Mouse (Mus musculus) forebrain, embryonic 12.5 days (tissue): ENCODE measurements around the gene Mas1. TPM values are rescaled to one million over a fixed set of nuclear protein-coding genes. Genes with fewer than 3 reads are reported as not detected.

Experiments used
- ATAC-seq: fragments of 200-750 bp; cut with Nextera tagmentation; 2 replicates; pipeline ENCODE4 v1.8.0; 2017; ENCODE audit warnings: moderate TSS enrichment; ENCODE audit not compliant: low FRiP score
- H3K27ac ChIP-seq: fragments of 300-500 bp; sonication (generic); 2 replicates; pipeline ENCODE4 v1.5.1; 2016; ENCODE audit warnings: mild to moderate bottlenecking
- H3K27me3 ChIP-seq: fragments of 300-500 bp; sonication (generic); 2 replicates; pipeline ENCODE4 v1.6.1; 2016; ENCODE audit warnings: mild to moderate bottlenecking
- H3K36me3 ChIP-seq: fragments of 300-500 bp; sonication (generic); replicated peaks from 2 replicates; pipeline ENCODE4 v1.6.1; 2016; ENCODE audit warnings: mild to moderate bottlenecking
- H3K4me1 ChIP-seq: fragments of 300-500 bp; sonication (generic); 2 replicates; pipeline ENCODE4 v1.6.1; 2016
- H3K4me2 ChIP-seq: fragments of 300-500 bp; sonication (generic); 2 replicates; pipeline ENCODE4 v1.6.1; 2016; ENCODE audit warnings: mild to moderate bottlenecking, moderate library complexity
- H3K4me3 ChIP-seq: fragments of 300-500 bp; sonication (generic); replicated peaks from 2 replicates; pipeline ENCODE4 v1.5.1; 2016; ENCODE audit warnings: mild to moderate bottlenecking
- H3K9ac ChIP-seq: fragments of 300-500 bp; sonication (generic); 2 replicates; pipeline ENCODE4 v1.6.1; 2016; ENCODE audit warnings: mild to moderate bottlenecking
- H3K9me3 ChIP-seq: fragments of 300-500 bp; sonication (generic); 2 replicates; pipeline ENCODE4 v1.6.1; 2016
- WGBS: fragments of 180-500 bp; shearing (Covaris S2); methylation state at CpG from one replicate; pipeline ENCODE4 v1.1.7; 2016; 5-methylcytosine and 5-hydroxymethylcytosine counted together
- polyA plus RNA-seq: library from polyadenylated mRNA; unstranded; fragments of >200 nt; fragmentation: Nextera tagmentation; extraction: Ambion mirVana; gene quantifications from 2 replicates; pipeline ENCODE4 v1.2.1, GENCODE M21; 2016

Gene Mas1
- polyA plus RNA-seq, 1 experiment from 2014 or later, result 0.38 TPM

DNA sequence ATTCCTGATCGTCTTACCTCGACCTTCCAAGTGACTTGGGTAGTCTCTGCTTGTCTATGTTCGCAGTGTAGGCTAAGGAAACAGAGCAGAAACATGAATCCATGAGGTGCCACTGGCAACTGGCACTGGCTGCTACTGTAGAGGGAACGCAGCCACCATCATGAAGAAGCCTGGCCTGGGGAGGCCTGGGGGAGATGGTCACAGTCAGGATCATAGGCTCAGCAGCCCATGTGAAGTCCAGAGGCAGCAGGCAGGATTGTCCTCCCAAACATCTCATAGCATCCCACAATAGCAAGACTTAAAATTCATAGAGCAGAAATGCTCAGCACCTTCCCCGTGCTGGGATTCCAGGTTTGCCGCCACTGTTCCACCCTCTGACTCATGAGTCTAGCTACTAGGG lies 59.1 kb downstream of the Mas1 start:
- Histone ChIP-seq H3K4me2 (no peak overlapping the region), H3K9ac (no peak overlapping the region), H3K36me3 (no peaks in the 10 kb centered on the region), H3K9me3 (no peaks in the 10 kb centered on the region), H3K4me3 (no peak overlapping the region), H3K27me3 (no peaks in the 10 kb centered on the region), H3K4me1 (peaks cover 4% of the 10 kb centered on the region; the same call in 1 of the 2 replicates), H3K27ac (no peak overlapping the region)
- WGBS, result 94% methylated on average over 6 of the region's 6 CpGs
- ATAC-seq, result no peak

DNA sequence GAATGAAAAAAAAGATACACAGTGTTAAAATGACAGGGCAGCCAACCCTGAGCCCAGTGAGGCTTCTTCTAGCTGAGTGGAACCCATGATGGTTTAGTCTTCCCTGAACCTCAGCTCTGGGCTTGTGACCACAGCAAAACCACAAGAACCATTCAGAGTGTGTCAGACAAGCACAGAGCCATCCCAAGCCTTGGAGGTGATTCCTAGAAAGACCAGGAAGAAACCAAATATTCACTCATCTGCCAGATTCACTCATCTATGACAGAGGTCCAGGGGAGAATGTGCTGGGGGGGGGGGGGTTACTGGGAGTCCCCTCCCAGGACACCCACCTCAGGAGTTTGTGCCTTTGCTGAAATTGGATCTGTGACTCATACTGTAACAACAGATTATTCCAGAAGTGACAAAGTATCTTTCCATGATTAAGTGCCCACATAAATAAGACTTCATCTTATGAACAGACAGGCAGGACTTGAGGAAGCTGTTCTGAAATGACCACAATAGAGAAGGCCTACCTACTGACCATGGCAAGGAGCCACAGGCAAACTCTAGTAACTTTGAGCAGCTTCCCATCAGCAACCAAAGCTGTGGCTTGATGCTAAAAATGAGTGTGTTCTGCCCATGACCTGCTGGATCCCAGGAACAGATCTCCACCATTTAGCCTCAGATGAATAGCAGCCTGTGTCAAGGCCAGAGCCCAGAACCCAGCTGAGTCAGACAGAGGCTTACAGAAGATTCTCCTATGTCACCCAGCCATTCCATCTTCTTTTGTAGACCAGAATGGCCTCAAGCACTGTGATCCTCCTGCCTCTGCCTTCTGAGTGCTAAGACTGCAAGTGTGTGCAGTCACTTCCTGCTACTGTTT lies 63.1 kb downstream of the Mas1 start:
- no peaks in the 10 kb centered on the region for H3K27me3 ChIP-seq
- no peak overlapping the region for H3K4me2 ChIP-seq
- ATAC-seq, result no peak
- no peak overlapping the region for H3K4me3 ChIP-seq
- no peaks in the 10 kb centered on the region for H3K36me3 ChIP-seq
- no peaks in the 10 kb centered on the region for H3K4me1 ChIP-seq
- no peaks in the 10 kb centered on the region for H3K9me3 ChIP-seq
- no peak overlapping the region for H3K9ac ChIP-seq
- no peak overlapping the region for H3K27ac ChIP-seq

DNA sequence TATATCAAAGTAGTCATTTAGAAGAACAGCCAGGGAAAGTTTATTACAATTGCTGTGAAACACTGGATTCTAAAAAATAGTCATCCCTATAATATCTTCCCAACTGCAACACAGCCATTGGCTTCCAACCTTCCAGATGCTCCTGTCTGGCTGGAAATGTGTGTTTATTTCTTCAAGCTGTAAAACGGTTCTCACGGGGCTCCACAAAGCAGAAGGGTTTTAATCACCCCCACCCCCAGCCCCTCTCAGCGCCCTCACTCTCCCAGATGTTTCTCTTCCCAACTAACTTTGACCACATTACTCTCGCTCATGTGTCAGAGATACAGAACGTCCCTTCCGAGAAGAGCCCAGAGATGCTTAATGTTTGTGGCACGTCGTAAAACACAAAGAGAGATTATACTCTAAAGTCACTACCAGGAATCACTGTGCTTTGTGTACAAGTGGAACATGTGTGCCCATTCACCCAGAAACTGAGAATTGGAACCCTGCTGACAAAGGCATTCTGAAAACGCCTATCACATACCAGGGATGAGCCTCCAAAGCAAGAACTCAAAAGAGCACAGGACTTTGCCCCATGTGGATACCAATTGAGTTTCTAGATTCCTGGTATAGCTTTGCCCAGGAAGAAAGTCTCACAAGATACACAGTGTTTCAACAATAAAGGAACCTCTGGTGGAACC lies 65.9 kb downstream of the Mas1 start:
- H3K4me1 ChIP-seq, result no peaks in the 10 kb centered on the region
- no peaks in the 10 kb centered on the region for H3K27me3 ChIP-seq
- H3K9me3 ChIP-seq, result no peaks in the 10 kb centered on the region
- no peak overlapping the region for H3K9ac ChIP-seq
- H3K36me3 ChIP-seq, result no peaks in the 10 kb centered on the region
- ATAC-seq, result no peak
- no peak overlapping the region for H3K27ac ChIP-seq
- WGBS, result 66% methylated on average over 9 of the region's 9 CpGs
- H3K4me3 ChIP-seq, result no peak overlapping the region
- no peak overlapping the region for H3K4me2 ChIP-seq

DNA sequence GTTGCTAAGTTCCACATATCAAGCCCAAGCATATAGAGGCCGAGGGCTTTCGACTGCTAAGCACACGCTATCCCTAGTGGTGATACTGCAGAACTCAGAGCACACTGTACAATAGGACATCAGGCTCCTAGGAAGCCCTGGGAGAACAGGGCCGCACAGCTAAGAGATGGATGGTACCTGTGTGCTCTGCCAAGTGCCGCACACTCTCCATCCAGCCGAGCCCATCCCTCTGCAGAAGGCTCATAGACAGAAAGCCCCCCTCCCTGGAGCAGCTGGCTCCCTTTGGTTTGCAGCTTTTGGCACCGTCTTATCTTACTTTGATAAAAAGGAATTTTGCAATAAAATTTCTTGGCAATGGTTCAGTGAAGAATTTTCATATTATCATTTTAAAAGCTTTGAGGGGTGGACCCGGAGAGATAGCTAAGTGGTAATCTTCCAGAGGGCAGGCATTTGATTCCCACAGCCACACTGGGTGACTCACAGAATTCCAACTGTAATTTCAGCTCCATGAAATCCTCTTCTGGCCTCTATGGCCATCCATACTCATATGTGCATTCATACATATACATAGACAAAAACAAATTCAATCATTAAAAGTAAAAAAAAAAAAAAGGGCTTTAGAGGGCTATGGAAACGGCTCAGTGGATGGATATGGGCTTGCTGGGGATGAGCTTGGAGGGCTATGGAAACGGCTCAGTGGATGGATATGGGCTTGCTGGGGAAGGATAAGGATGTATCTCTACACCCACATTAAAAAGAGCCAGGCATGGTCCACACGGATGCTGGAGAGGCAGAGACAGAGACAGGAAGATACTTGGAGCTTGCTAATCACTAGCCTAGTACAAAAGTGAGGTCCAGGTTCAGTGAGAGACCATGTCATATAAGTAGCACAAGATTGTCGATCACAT lies 68.3 kb downstream of the Mas1 start:
- no peaks in the 10 kb centered on the region for H3K27me3 ChIP-seq
- no peaks in the 10 kb centered on the region for H3K36me3 ChIP-seq
- no peak for ATAC-seq
- no peak overlapping the region for H3K4me2 ChIP-seq
- no peak overlapping the region for H3K4me3 ChIP-seq
- H3K9ac ChIP-seq, result no peak overlapping the region
- no peaks in the 10 kb centered on the region for H3K4me1 ChIP-seq
- no peaks in the 10 kb centered on the region for H3K9me3 ChIP-seq
- H3K27ac ChIP-seq, result no peak overlapping the region
- 87% methylated on average over 12 of the region's 12 CpGs for WGBS

DNA sequence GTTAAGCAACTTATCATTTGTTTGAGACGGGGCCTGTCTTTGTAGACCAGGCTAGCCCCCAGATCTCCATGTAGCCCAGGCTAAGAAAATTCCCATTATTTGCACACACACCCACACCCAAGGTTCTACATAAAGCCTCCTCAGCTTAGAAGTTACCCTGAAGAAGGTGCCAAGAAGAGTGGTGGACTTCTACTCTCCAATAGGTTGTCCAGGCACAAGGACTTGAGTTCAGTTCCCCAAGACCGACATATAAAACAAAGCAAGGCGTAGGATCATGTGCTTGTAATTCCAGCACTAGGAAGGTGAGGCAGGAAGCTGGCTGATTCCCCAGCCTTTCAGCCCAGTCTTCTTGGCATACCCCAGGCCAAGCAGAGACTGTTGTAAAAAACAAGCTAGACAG lies 69.4 kb downstream of the Mas1 start:
- no peaks in the 10 kb centered on the region for H3K9me3 ChIP-seq
- 99% methylated on average over 3 of the region's 3 CpGs for WGBS
- H3K36me3 ChIP-seq, result no peaks in the 10 kb centered on the region
- no peak overlapping the region for H3K9ac ChIP-seq
- H3K27ac ChIP-seq, result no peak overlapping the region
- no peaks in the 10 kb centered on the region for H3K4me1 ChIP-seq
- H3K27me3 ChIP-seq, result no peaks in the 10 kb centered on the region
- no peak overlapping the region for H3K4me3 ChIP-seq
- no peak overlapping the region for H3K4me2 ChIP-seq
- ATAC-seq, result no peak

DNA sequence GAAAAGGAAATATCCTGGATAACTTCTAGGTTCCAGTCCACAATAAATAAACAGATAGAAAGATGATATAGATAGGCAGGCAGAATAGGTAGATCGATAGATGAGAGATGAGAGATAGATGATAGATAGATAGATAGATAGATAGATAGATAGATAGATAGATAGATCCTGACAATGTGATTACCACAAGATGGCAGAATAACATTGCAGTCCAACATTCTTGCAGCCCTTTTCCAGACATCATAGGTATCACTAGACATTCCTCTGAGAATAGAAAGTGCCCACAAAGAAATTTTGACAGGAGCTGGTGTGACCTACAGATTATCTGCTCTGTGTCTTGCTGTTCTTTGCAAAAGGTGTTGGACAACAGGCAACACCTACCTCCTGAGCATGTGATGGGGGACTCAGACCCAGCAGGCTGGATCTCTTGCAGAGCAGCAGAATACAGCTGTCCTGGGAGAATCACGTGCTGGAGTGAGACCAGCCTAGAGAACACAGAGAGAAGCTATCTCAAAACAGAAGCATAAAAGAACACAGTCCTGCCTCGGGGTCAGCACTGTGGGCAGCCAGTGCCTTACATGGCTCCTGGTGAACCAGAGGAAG lies 70.4 kb downstream of the Mas1 start:
- Histone ChIP-seq H3K27me3 (no peaks in the 10 kb centered on the region), H3K4me3 (no peak overlapping the region), H3K27ac (no peak overlapping the region), H3K9me3 (no peaks in the 10 kb centered on the region), H3K4me1 (no peaks in the 10 kb centered on the region), H3K36me3 (no peaks in the 10 kb centered on the region), H3K9ac (no peak overlapping the region), H3K4me2 (no peak overlapping the region)
- 78% methylated on average over 3 of the region's 3 CpGs for WGBS
- no peak for ATAC-seq

DNA sequence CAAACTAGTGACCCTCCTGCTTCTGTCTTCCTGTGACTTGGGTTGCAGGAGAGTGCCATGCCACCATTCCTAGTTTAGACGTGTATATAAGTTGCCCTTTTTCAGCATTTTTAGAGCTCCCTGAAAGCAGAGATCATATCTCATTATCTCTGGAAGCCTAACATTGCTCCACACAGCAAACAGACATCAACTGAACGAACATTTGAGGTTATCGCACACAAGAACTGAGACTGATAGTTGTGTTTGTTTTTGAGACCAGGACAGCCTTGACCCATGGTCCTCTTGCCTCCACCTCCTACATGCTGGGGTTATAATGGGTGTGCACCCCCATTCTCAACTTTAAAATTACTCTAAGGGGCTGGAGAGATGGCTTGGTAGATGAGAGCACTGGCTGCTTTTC lies 71.3 kb downstream of the Mas1 start:
- H3K27me3 ChIP-seq, result no peaks in the 10 kb centered on the region
- H3K4me1 ChIP-seq, result peaks cover 2% of the 10 kb centered on the region; the same call in 1 of the 2 replicates
- H3K36me3 ChIP-seq, result no peaks in the 10 kb centered on the region
- H3K4me3 ChIP-seq, result no peak overlapping the region
- no peak overlapping the region for H3K9ac ChIP-seq
- 85% methylated on average over 3 of the region's 3 CpGs for WGBS
- no peak for ATAC-seq
- H3K4me2 ChIP-seq, result no peak overlapping the region
- H3K27ac ChIP-seq, result no peak overlapping the region
- no peaks in the 10 kb centered on the region for H3K9me3 ChIP-seq

DNA sequence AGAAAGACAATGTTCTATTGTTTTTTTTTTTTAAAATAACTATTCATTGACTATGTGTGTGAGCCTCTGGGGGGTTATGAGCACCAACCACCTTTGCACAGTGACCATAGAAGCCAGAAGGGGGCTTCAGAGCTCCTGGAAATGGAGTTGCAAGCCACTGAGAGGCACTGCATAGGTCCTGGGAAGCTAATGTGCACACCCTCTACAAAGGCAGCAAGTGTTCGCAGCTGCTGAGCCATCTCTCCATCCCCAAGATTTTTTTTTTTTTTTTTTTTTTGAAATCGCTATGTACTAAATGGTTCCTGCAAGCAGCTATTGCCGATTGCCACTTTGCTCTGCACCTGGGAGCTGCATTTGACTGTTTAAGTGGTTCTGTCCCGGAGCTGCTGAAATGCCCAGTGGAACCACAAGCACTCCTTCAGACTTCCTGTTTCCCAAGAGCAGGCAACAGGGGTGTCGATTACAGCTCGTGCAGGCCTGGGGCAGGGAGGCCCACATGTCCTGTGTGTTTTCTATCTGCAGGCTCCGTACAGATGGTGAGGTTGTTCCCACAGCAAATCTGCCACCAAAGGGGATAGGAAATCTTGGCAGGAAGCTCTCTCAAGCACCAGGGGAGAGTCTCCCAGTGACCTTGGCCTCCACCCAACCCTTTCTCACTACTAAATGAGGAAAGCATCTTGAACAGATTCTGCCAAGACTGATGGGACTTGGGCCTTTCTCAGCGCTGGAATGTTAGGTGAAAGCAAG lies 74.1 kb downstream of the Mas1 start:
- Histone ChIP-seq H3K36me3 (no peaks in the 10 kb centered on the region), H3K27ac (no peak overlapping the region), H3K4me1 (peaks cover 20% of the 10 kb centered on the region), H3K4me2 (no peak overlapping the region), H3K4me3 (no peak overlapping the region), H3K9me3 (no peaks in the 10 kb centered on the region), H3K9ac (no peak overlapping the region), H3K27me3 (no peaks in the 10 kb centered on the region)
- 75% methylated on average over 8 of the region's 8 CpGs for WGBS
- no peak for ATAC-seq

DNA sequence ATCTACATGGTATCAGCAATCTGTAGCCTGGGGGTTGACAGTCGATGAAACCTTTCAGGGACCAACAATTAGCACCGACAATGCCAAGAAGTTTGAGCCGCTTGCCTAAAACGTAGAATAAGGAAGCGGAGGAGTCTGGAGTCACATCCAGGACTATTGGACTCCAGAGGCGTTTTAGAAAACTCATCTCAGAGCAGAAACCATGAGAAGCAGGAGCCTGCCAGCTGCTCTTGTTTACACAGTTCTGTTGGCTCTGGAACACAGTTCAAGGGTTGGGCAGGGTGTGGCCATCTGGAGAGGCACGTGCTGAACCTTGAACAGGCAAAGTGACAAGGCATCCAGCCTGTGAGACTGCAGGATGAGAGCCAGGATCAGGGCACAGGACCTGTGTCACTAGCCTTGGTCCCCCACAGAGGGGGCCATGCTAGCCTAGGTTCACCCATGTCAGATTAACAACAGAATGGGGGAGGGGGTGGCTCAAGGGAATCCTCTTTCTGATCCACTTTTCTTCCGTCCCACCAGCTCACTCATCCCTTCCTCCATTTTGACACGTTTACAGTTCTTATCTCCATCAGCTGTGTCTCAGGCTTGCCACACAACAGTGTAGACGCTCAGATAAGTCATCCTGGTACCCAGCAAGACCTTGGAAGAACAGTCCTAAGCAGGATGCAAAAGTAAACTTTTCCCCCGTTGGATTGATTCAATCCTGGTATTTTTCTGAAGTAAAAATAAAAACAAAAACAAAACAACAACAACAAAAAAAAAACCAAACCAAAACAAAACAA lies 75.3 kb downstream of the Mas1 start:
- no peak for ATAC-seq
- H3K4me1 ChIP-seq, result peaks cover 20% of the 10 kb centered on the region
- no peak overlapping the region for H3K9ac ChIP-seq
- H3K27ac ChIP-seq, result no peak overlapping the region
- H3K9me3 ChIP-seq, result no peaks in the 10 kb centered on the region
- H3K4me3 ChIP-seq, result no peak overlapping the region
- 83% methylated on average over 11 of the region's 11 CpGs for WGBS
- no peak overlapping the region for H3K4me2 ChIP-seq
- H3K36me3 ChIP-seq, result no peaks in the 10 kb centered on the region
- H3K27me3 ChIP-seq, result no peaks in the 10 kb centered on the region

DNA sequence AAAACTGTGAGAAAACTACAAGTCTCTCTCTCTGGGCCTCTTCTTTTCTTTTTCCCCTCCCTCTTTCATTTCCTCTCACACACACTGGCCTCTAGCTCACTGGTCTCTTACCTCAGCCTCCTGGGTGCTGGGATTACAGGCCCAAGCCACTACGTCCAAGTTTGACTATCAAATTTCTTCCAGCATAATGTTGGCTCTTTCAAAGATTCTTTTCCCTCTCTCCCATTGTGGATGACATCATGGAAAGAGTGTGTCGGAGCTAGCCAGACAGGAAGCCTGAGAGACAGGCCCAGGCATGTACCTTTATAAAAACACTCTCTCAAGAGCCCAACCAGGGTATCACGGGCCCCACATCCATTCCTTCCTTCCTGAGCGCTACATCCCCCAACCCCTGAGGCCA lies 76.5 kb downstream of the Mas1 start:
- Histone ChIP-seq H3K9ac (no peak overlapping the region), H3K4me1 (peaks cover 20% of the 10 kb centered on the region), H3K4me2 (no peak overlapping the region), H3K9me3 (no peaks in the 10 kb centered on the region), H3K36me3 (no peaks in the 10 kb centered on the region), H3K27ac (peak overlapping the region; percentile 54; the same call in 1 of the 2 replicates), H3K27me3 (no peaks in the 10 kb centered on the region), H3K4me3 (no peak overlapping the region)
- WGBS, result 62% methylated on average over 4 of the region's 4 CpGs
- ATAC-seq, result no peak

DNA sequence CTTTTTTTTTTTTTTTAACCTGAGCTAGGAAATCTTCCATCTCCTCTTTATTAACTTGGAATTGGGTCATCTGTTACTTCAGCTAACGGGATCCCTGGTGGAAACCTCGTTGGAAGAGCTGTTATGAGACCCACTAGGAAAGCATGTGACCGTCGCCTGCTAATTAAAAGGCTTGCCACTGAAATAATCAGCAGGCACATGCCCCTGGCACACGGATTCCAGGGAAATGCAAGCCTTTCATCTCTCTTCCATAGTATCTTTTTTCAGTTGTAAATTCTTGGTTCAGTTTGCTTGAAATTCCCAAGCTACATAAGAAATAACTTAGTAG lies 76.9 kb downstream of the Mas1 start:
- peak overlapping the region; percentile 54 for H3K27ac ChIP-seq
- no peak for ATAC-seq

More for the DNA sequence above, 76.9 kb downstream of the Mas1 start:
- 19% methylated on average over 5 of the region's 5 CpGs for WGBS
- Histone ChIP-seq H3K4me2 (no peak overlapping the region), H3K4me3 (no peak overlapping the region), H3K27me3 (no peaks in the 10 kb centered on the region), H3K36me3 (no peaks in the 10 kb centered on the region), H3K9ac (no peak overlapping the region), H3K4me1 (peaks cover 20% of the 10 kb centered on the region), H3K9me3 (no peaks in the 10 kb centered on the region)
